13 mouse cellular contexts compared by ENCODE assay signal in genomic region chr16:96721241-96721640, GRCm38 (mm10).
DNase-seq lines count a peak whose midpoint lies in the region; ATAC-seq lines count a peak whose summit lies in the region.
"Had no signal": no experiment of that assay in that cellular context is flagged by ENCODE, and none has a peak within 500 bp of the region (broad histone marks: within the 10 kb centered on the region; RNA-seq: fewer than 3 reads in every experiment).

No protein-coding gene starts in this region.

- H3K27ac ChIP-seq in hindbrain, embryonic 13.5 days, result peak overlapping the region; percentile 40
- H3K27ac ChIP-seq in hindbrain, embryonic 11.5 days (ENCODE audit: low read depth, low read length), result no peak overlapping the region; the same call in 1 of the 2 replicates
- peak overlapping the region; percentile 48 for H3K27ac ChIP-seq in neural tube, embryonic 15.5 days (replicated peaks)
- H3K27ac ChIP-seq: limb, embryonic 13.5 days had no signal

- no peak overlapping the region for H3K4me2 ChIP-seq in hindbrain, embryonic 13.5 days
- H3K4me2 ChIP-seq in hindbrain, embryonic 11.5 days (replicated peaks; ENCODE audit: low read depth, low read length), result no peak overlapping the region
- no peak overlapping the region for H3K4me2 ChIP-seq in neural tube, embryonic 15.5 days
- H3K4me2 ChIP-seq: limb, embryonic 13.5 days had no signal

- no peaks in the 10 kb centered on the region for H3K36me3 ChIP-seq in hindbrain, embryonic 13.5 days
- H3K36me3 ChIP-seq in hindbrain, embryonic 11.5 days (ENCODE audit: control insufficient read depth, insufficient read depth, low read length), result no peaks in the 10 kb centered on the region
- H3K36me3 ChIP-seq in neural tube, embryonic 15.5 days, result no peaks in the 10 kb centered on the region
- H3K36me3 ChIP-seq: limb, embryonic 13.5 days had no signal

- H3K27me3 ChIP-seq in hindbrain, embryonic 13.5 days, result no peaks in the 10 kb centered on the region
- no peaks in the 10 kb centered on the region for H3K27me3 ChIP-seq in hindbrain, embryonic 11.5 days (ENCODE audit: control insufficient read depth, insufficient read depth, low read length)
- no peaks in the 10 kb centered on the region for H3K27me3 ChIP-seq in neural tube, embryonic 15.5 days (replicated peaks)

- H3K4me3 ChIP-seq in hindbrain, embryonic 13.5 days, result no peak overlapping the region
- H3K4me3 ChIP-seq in hindbrain, embryonic 11.5 days (ENCODE audit: low read depth, low read length), result no peak overlapping the region
- H3K4me3 ChIP-seq in neural tube, embryonic 15.5 days (replicated peaks), result no peak overlapping the region
- H3K4me3 ChIP-seq: limb, embryonic 13.5 days had no signal

- no peak for ATAC-seq in hindbrain, embryonic 13.5 days (ENCODE audit: low FRiP score)
- no peak for ATAC-seq in hindbrain, embryonic 11.5 days (ENCODE audit: low FRiP score)
- ATAC-seq in neural tube, embryonic 15.5 days (ENCODE audit: low FRiP score), result no peak
- ATAC-seq in megakaryocyte, adult 5-6 weeks (ENCODE audit: poor library complexity, severe bottlenecking), result no peak
- ATAC-seq: forebrain, embryonic 14.5 days had no signal

- intact Hi-C loops in heart, postnatal 14 days (cut with DNase I), result no loop called here

- no peak for DNase-seq in hindbrain, embryonic 11.5 days (ENCODE audit: low spot score)
- peak; percentile 8 for DNase-seq in cerebellum, adult 11-12 months
- DNase-seq in cerebellum, postnatal 36 days, result peak; percentile 8 to 33
- DNase-seq in heart, postnatal 14 days, result no peak
- DNase-seq in urinary bladder, postnatal 10 days (ENCODE audit: low spot score), result no peak
- DNase-seq: embryo, embryonic 11 days; heart, adult 11 months; thymus, postnatal 4 days had no signal

- H3K9ac ChIP-seq in hindbrain, embryonic 13.5 days, result no peak overlapping the region; the same call in 1 of the 2 replicates
- H3K9ac ChIP-seq in hindbrain, embryonic 11.5 days (ENCODE audit: low read depth, low read length), result no peak overlapping the region
- H3K9ac ChIP-seq in neural tube, embryonic 15.5 days (replicated peaks), result no peak overlapping the region
- H3K9ac ChIP-seq: limb, embryonic 13.5 days had no signal

- H3K9me3 ChIP-seq in hindbrain, embryonic 13.5 days, result no peaks in the 10 kb centered on the region
- H3K9me3 ChIP-seq in hindbrain, embryonic 11.5 days (ENCODE audit: control insufficient read depth, low read length), result no peaks in the 10 kb centered on the region
- H3K9me3 ChIP-seq in neural tube, embryonic 15.5 days (replicated peaks), result no peaks in the 10 kb centered on the region
- H3K9me3 ChIP-seq: limb, embryonic 13.5 days had no signal

- 69% methylated on average over 9 of the region's 9 CpGs for WGBS in hindbrain, embryonic 13.5 days
- WGBS in hindbrain, embryonic 11.5 days, result 73% methylated on average over 9 of the region's 9 CpGs
- WGBS in neural tube, embryonic 15.5 days, result 67% methylated on average over 9 of the region's 9 CpGs

- peaks cover 31% of the 10 kb centered on the region for H3K4me1 ChIP-seq in hindbrain, embryonic 13.5 days (replicated peaks)
- H3K4me1 ChIP-seq in hindbrain, embryonic 11.5 days (replicated peaks; ENCODE audit: control insufficient read depth, insufficient read depth, low read length), result no peaks in the 10 kb centered on the region
- H3K4me1 ChIP-seq in neural tube, embryonic 15.5 days, result peaks cover 30% of the 10 kb centered on the region

Comparison
In these comparisons a context has a peak if more than half of its experiments do, and no peak if none do; other contexts are left out.
1. DNase-seq: peak in cerebellum, adult 11-12 months (single experiment) and cerebellum, postnatal 36 days (2 of 2); none in hindbrain, embryonic 11.5 days (single experiment), heart, postnatal 14 days (0 of 2) and urinary bladder, postnatal 10 days (single experiment).